Mouse (Mus musculus) intestine, embryonic 14.5 days (tissue): ENCODE measurements around the gene 4931429L15Rik. TPM values are rescaled to one million over a fixed set of nuclear protein-coding genes. Genes with fewer than 3 reads are reported as not detected.
"Not testable (repeated sequence)": the region's sequence is repeated elsewhere in the genome, so short reads cannot be mapped to it uniquely, and the experiment has no call there.

Experiments used
- ATAC-seq: fragments of 200-750 bp; cut with Nextera tagmentation; replicated peaks from 2 replicates; pipeline ENCODE4 v1.8.0; 2017; ENCODE audit warnings: low read depth, moderate number of reproducible peaks, moderate TSS enrichment, moderate library complexity; ENCODE audit not compliant: low FRiP score, low TSS enrichment
- DNase-seq: peaks from one replicate; pipeline ENCODE4 v3.0.0-alpha.2; 2018; ENCODE audit warnings: low spot score
- H3K27ac ChIP-seq: fragments of 300-500 bp; sonication (generic); 2 replicates; pipeline ENCODE4 v1.5.1; 2014; ENCODE audit warnings: low read depth, mild to moderate bottlenecking, control low read depth
- H3K27me3 ChIP-seq: fragments of 300-500 bp; sonication (generic); replicated peaks from 2 replicates; pipeline ENCODE4 v1.6.1; 2014; ENCODE audit warnings: low read length, control low read depth; ENCODE audit not compliant: control insufficient read depth, insufficient read depth
- H3K36me3 ChIP-seq: fragments of 300-500 bp; sonication (generic); 2 replicates; pipeline ENCODE4 v1.6.1; 2014; ENCODE audit warnings: low read length, control low read depth; ENCODE audit not compliant: control insufficient read depth, insufficient read depth
- H3K4me1 ChIP-seq: fragments of 300-500 bp; sonication (generic); replicated peaks from 2 replicates; pipeline ENCODE4 v1.6.1; 2014; ENCODE audit warnings: low read length, control low read depth, mixed read lengths; ENCODE audit not compliant: control insufficient read depth, insufficient read depth
- H3K4me2 ChIP-seq: fragments of 300-500 bp; sonication (generic); 2 replicates; pipeline ENCODE4 v1.6.1; 2014; ENCODE audit warnings: low read length
- H3K4me3 ChIP-seq: fragments of 300-500 bp; sonication (generic); 2 replicates; pipeline ENCODE4 v1.5.1; 2014; ENCODE audit warnings: low read depth, low read length, control low read depth, mixed read lengths
- H3K9ac ChIP-seq: fragments of 300-500 bp; sonication (generic); 2 replicates; pipeline ENCODE4 v1.6.1; 2014; ENCODE audit warnings: mild to moderate bottlenecking, low read length
- H3K9me3 ChIP-seq: fragments of 300-500 bp; sonication (generic); 2 replicates; pipeline ENCODE4 v1.6.1; 2016; ENCODE audit warnings: low read length, control low read depth; ENCODE audit not compliant: control insufficient read depth
- WGBS: fragments of 180-500 bp; shearing (Covaris S2); extraction: QIAGEN DNeasy Blood & Tissue Kit; methylation state at CpG from one replicate; pipeline ENCODE4 v1.1.7; 2014; 5-methylcytosine and 5-hydroxymethylcytosine counted together
- polyA plus RNA-seq: library from polyadenylated mRNA; unstranded; fragments of >200 nt; fragmentation: Nextera tagmentation; extraction: Ambion mirVana; gene quantifications from 2 replicates; pipeline ENCODE4 v1.2.1, GENCODE M21; 2014

The 4931429L15Rik gene
- polyA plus RNA-seq, 1 experiment from 2014 or later, result not detected

GRCm38 (mm10) chr9:46339051-46339652 is 19.4 kb upstream of the 4931429L15Rik start:
- no peak overlapping the region for H3K4me3 ChIP-seq
- H3K27me3 ChIP-seq, result 0 out of 2 replicates have a peak, but pooled peaks cover 3% of the 10 kb centered on the region
- no peak overlapping the region for H3K9ac ChIP-seq
- no peak overlapping the region for H3K4me2 ChIP-seq
- no peaks in the 10 kb centered on the region for H3K4me1 ChIP-seq
- ATAC-seq, result no peak
- H3K36me3 ChIP-seq, result no peaks in the 10 kb centered on the region
- 87% methylated on average over 4 of the region's 4 CpGs for whole genome bisulfite sequencing
- DNase-seq, result no peak
- H3K27ac ChIP-seq, result no peak overlapping the region
- no peaks in the 10 kb centered on the region for H3K9me3 ChIP-seq

GRCm38 (mm10) chr9:46338384-46338783 is 18.6 kb upstream of the 4931429L15Rik start:
- H3K27me3 ChIP-seq, result 0 out of 2 replicates have a peak, but pooled peaks cover 3% of the 10 kb centered on the region
- 46% methylated on average over 4 of the region's 4 CpGs for WGBS
- H3K4me3 ChIP-seq, result no peak overlapping the region
- H3K36me3 ChIP-seq, result no peaks in the 10 kb centered on the region
- no peak overlapping the region for H3K4me2 ChIP-seq
- H3K27ac ChIP-seq, result no peak overlapping the region
- DNase-seq (no peak), ATAC-seq (no peak)
- no peak overlapping the region for H3K9ac ChIP-seq
- no peaks in the 10 kb centered on the region for H3K9me3 ChIP-seq
- no peaks in the 10 kb centered on the region for H3K4me1 ChIP-seq

- WGBS, result 11% methylated on average over 3 of the region's 3 CpGs
- ATAC-seq, result 0 out of 2 replicates have a peak, but pooled peaks have one; percentile 23
These were observed 18.1 kb upstream of the 4931429L15Rik start for GRCm38 (mm10) chr9:46337852-46338291.

GRCm38 (mm10) chr9:46337331-46337730 is 17.5 kb upstream of the 4931429L15Rik start:
- 0 out of 2 replicates have a peak, but pooled peaks cover 3% of the 10 kb centered on the region for H3K27me3 ChIP-seq
- H3K9ac ChIP-seq, result no peak overlapping the region
- DNase-seq (no peak), ATAC-seq (no peak)
- no peak overlapping the region for H3K4me3 ChIP-seq
- H3K36me3 ChIP-seq, result no peaks in the 10 kb centered on the region
- H3K4me1 ChIP-seq, result no peaks in the 10 kb centered on the region
- 62% methylated on average over 7 of the region's 7 CpGs for WGBS
- no peak overlapping the region for H3K4me2 ChIP-seq
- H3K9me3 ChIP-seq, result no peaks in the 10 kb centered on the region
- H3K27ac ChIP-seq, result no peak overlapping the region

More at GRCm38 (mm10) chr9:46337852-46338291, 18.1 kb upstream of the 4931429L15Rik start:
- Histone ChIP-seq H3K9me3 (no peaks in the 10 kb centered on the region), H3K27me3 (0 out of 2 replicates have a peak, but pooled peaks cover 3% of the 10 kb centered on the region), H3K4me3 (no peak overlapping the region), H3K9ac (no peak overlapping the region), H3K36me3 (no peaks in the 10 kb centered on the region), H3K4me1 (no peaks in the 10 kb centered on the region), H3K27ac (no peak overlapping the region), H3K4me2 (no peak overlapping the region)
- no peak for DNase-seq

GRCm38 (mm10) chr9:46336294-46336693 is 16.5 kb upstream of the 4931429L15Rik start:
- not testable (repeated sequence) for ATAC-seq

GRCm38 (mm10) chr9:46335461-46335995 is 15.7 kb upstream of the 4931429L15Rik start:
- ATAC-seq (no peak), DNase-seq (no peak)
- Histone ChIP-seq H3K9me3 (no peaks in the 10 kb centered on the region), H3K4me2 (no peak overlapping the region), H3K4me1 (no peaks in the 10 kb centered on the region), H3K36me3 (no peaks in the 10 kb centered on the region), H3K27ac (no peak overlapping the region), H3K27me3 (0 out of 2 replicates have a peak, but pooled peaks cover 3% of the 10 kb centered on the region), H3K4me3 (no peak overlapping the region), H3K9ac (no peak overlapping the region)
- WGBS, result 77% methylated on average over 10 of the region's 10 CpGs

More at GRCm38 (mm10) chr9:46336294-46336693, 16.5 kb upstream of the 4931429L15Rik start:
- DNase-seq, H3K27me3 ChIP-seq, H3K9ac ChIP-seq, H3K4me1 ChIP-seq, H3K27ac ChIP-seq, H3K4me2 ChIP-seq, H3K9me3 ChIP-seq, H3K36me3 ChIP-seq, H3K4me3 ChIP-seq: not testable (repeated sequence)
- WGBS, result 74% methylated on average over 13 of the region's 14 CpGs

GRCm38 (mm10) chr9:46334471-46335025 is 14.8 kb upstream of the 4931429L15Rik start:
- Histone ChIP-seq H3K9ac (no peak overlapping the region), H3K4me1 (no peaks in the 10 kb centered on the region), H3K4me2 (no peak overlapping the region), H3K4me3 (no peak overlapping the region), H3K36me3 (no peaks in the 10 kb centered on the region), H3K27ac (no peak overlapping the region), H3K27me3 (0 out of 2 replicates have a peak, but pooled peaks cover 3% of the 10 kb centered on the region), H3K9me3 (no peaks in the 10 kb centered on the region)
- DNase-seq (no peak), ATAC-seq (no peak)
- WGBS, result 38% methylated on average over 26 of the region's 26 CpGs

GRCm38 (mm10) chr9:46331301-46331700 is 11.5 kb upstream of the 4931429L15Rik start:
- Histone ChIP-seq H3K9me3 (no peaks in the 10 kb centered on the region), H3K4me1 (peaks cover 7% of the 10 kb centered on the region; the same call in 1 of the 2 replicates), H3K9ac (no peak overlapping the region), H3K36me3 (no peaks in the 10 kb centered on the region), H3K27me3 (0 out of 2 replicates have a peak, but pooled peaks cover 3% of the 10 kb centered on the region), H3K27ac (no peak overlapping the region), H3K4me2 (no peak overlapping the region), H3K4me3 (no peak overlapping the region)
- DNase-seq, result no peak
- no peak for ATAC-seq
- 83% methylated on average over 1 of the region's 1 CpGs for WGBS
